In the genomic region with DNA sequence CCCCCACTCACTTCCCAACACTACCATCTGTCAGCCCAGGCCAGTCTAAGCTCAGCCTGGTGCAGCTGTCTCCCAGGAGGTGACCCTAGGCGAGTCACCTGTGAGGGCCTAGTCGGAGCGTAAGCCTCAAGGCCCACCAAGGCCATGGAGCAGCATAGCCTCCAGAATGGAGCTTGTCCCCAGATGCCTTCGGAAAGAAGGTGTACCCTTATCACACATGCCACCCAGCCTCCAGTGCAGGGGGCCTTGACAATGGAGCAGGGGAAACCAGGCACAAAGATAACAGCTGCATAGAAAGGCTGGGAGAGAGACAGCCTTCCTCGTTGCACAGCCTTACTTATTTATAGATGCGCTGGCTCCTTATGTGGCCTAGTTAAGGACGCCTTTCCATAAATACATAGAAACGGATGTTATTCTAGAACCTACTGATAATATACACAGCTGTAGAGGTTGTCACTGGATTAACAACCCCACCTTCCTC, we compare ENCODE assay signal across 8 mouse cellular contexts.
DNase-seq lines count a peak whose midpoint lies in the region; ATAC-seq and TF ChIP-seq lines count a peak whose summit lies in the region.

No protein-coding gene starts in this region.

- peak; percentile 13 to 33 for DNase-seq in heart, adult 18-20 months
- no peak for DNase-seq in heart, adult 8-10 months (ENCODE audit: low spot score)
- DNase-seq in heart, postnatal 0 days (ENCODE audit: low spot score): peak; percentile 61
- DNase-seq in lung, postnatal 0 days (ENCODE audit: low spot score): no peak
- DNase-seq in lung, postnatal 10 days: no peak
- no peak for DNase-seq in B cell, adult 2 months

- ATAC-seq in common myeloid progenitor, adult 5-6 weeks (replicated peaks; ENCODE audit: low read depth, poor library complexity, severe bottlenecking): peak; percentile 66; the same call in 1 of the 2 replicates
- ATAC-seq in heart, postnatal 0 days (ENCODE audit: insufficient read depth, low read depth): peak; percentile 83
- ATAC-seq in midbrain, embryonic 13.5 days: peak; percentile 84
- ATAC-seq in lung, postnatal 0 days: no peak

- no peak overlapping the region for H3K4me2 ChIP-seq in heart, postnatal 0 days (ENCODE audit: low read depth, low read length)
- H3K4me2 ChIP-seq in midbrain, embryonic 13.5 days (replicated peaks): no peak overlapping the region
- no peak overlapping the region for H3K4me2 ChIP-seq in lung, postnatal 0 days (replicated peaks; ENCODE audit: low read depth, low read length)

- no peaks in the 10 kb centered on the region for H3K27me3 ChIP-seq in heart, postnatal 0 days (ENCODE audit: control insufficient read depth, insufficient read depth, low read length)
- H3K27me3 ChIP-seq in midbrain, embryonic 13.5 days: peaks cover 6% of the 10 kb centered on the region; the same call in 1 of the 2 replicates
- no peaks in the 10 kb centered on the region for H3K27me3 ChIP-seq in lung, postnatal 0 days (replicated peaks; ENCODE audit: insufficient read depth, low read length)

- no peaks in the 10 kb centered on the region for H3K9me3 ChIP-seq in heart, postnatal 0 days (replicated peaks; ENCODE audit: control insufficient read depth, low read length)
- no peaks in the 10 kb centered on the region for H3K9me3 ChIP-seq in midbrain, embryonic 13.5 days
- no peaks in the 10 kb centered on the region for H3K9me3 ChIP-seq in lung, postnatal 0 days (ENCODE audit: low read length)

- WGBS in heart, postnatal 0 days: 19% methylated on average over 8 of the region's 8 CpGs
- WGBS in midbrain, embryonic 13.5 days: 30% methylated on average over 8 of the region's 8 CpGs
- WGBS in lung, postnatal 0 days: 57% methylated on average over 8 of the region's 8 CpGs

- TF ChIP-seq EP300 in heart, postnatal 0 days (IDR thresholded peaks at IDR 0.05; ENCODE audit: low read depth): 0 out of 2 replicates have a peak, but pooled peaks have one; percentile 18
- no peak for TF ChIP-seq EP300 in lung, postnatal 0 days (IDR thresholded peaks at IDR 0.05)

- H3K36me3 ChIP-seq in heart, postnatal 0 days (replicated peaks; ENCODE audit: control insufficient read depth, insufficient read depth, low read length): no peaks in the 10 kb centered on the region
- no peaks in the 10 kb centered on the region for H3K36me3 ChIP-seq in midbrain, embryonic 13.5 days
- H3K36me3 ChIP-seq in lung, postnatal 0 days (ENCODE audit: insufficient read depth, low read length): no peaks in the 10 kb centered on the region

- H3K27ac ChIP-seq in heart, postnatal 0 days (ENCODE audit: low read depth): peak overlapping the region; percentile 73
- peak overlapping the region; percentile 74 for H3K27ac ChIP-seq in midbrain, embryonic 13.5 days
- H3K27ac ChIP-seq in lung, postnatal 0 days (ENCODE audit: low read length): no peak overlapping the region

- H3K9ac ChIP-seq in heart, postnatal 0 days (replicated peaks; ENCODE audit: low read depth, low read length): no peak overlapping the region
- H3K9ac ChIP-seq in midbrain, embryonic 13.5 days (replicated peaks): peak overlapping the region; percentile 45; the same call in 1 of the 2 replicates
- no peak overlapping the region for H3K9ac ChIP-seq in lung, postnatal 0 days (replicated peaks; ENCODE audit: low read depth)

- no peak for TF ChIP-seq CTCF in heart, postnatal 0 days (IDR thresholded peaks at IDR 0.05; ENCODE audit: low read depth)
- TF ChIP-seq CTCF in lung, postnatal 0 days (IDR thresholded peaks at IDR 0.05): no peak

- H3K4me3 ChIP-seq in heart, postnatal 0 days (ENCODE audit: low read depth, low read length): no peak overlapping the region
- H3K4me3 ChIP-seq in midbrain, embryonic 13.5 days (replicated peaks): no peak overlapping the region
- H3K4me3 ChIP-seq in lung, postnatal 0 days (ENCODE audit: low read depth, low read length): no peak overlapping the region

- peaks cover 14% of the 10 kb centered on the region for H3K4me1 ChIP-seq in heart, postnatal 0 days (ENCODE audit: control insufficient read depth, insufficient read depth)
- H3K4me1 ChIP-seq in midbrain, embryonic 13.5 days (replicated peaks): peaks cover 24% of the 10 kb centered on the region
- no peaks in the 10 kb centered on the region for H3K4me1 ChIP-seq in lung, postnatal 0 days (ENCODE audit: insufficient read depth, low read depth, low read length)

Comparison
In these comparisons a context has a peak if more than half of its experiments do, and no peak if none do; other contexts are left out.
1. DNase-seq: peak in heart, adult 18-20 months (2 of 2) and heart, postnatal 0 days (single experiment); none in heart, adult 8-10 months (single experiment), lung, postnatal 0 days (single experiment), lung, postnatal 10 days (single experiment) and B cell, adult 2 months (0 of 2).